Mouse (Mus musculus): ENCODE results near the gene Tmem144. TPM values are rescaled to one million over a fixed set of nuclear protein-coding genes. Genes with fewer than 3 reads are reported as not detected.

Gene Tmem144
- polyA plus RNA-seq, 1 experiment from 2014 or later, result 2.2 TPM

Other genes starting within 250 kb of the Tmem144 start
- 13.1 and 17.5 TPM in 2 replicates for gene 4930579G24Rik, start 223.7 kb downstream of the Tmem144 start, polyA plus RNA-seq (2015; fragmentation: Nextera tagmentation; extraction: Ambion mirVana)
- 55.0 and 56.8 TPM in 2 replicates for gene Etfdh, start 223.3 kb downstream of the Tmem144 start, polyA plus RNA-seq (2015; fragmentation: Nextera tagmentation; extraction: Ambion mirVana)
- gene Rxfp1, start 114.9 kb downstream of the Tmem144 start, polyA plus RNA-seq (2015; fragmentation: Nextera tagmentation; extraction: Ambion mirVana), result not detected in 2 replicates
- 0.83 and 0.88 TPM in 2 replicates for gene Fam198b, start 31.8 kb upstream of the Tmem144 start, polyA plus RNA-seq (2015; fragmentation: Nextera tagmentation; extraction: Ambion mirVana)